Mouse (Mus musculus) stomach, embryonic 14.5 days (tissue): ENCODE measurements around the gene Abcd4. TPM values are rescaled to one million over a fixed set of nuclear protein-coding genes. Genes with fewer than 3 reads are reported as not detected.

Experiments
- ATAC-seq: fragments of 200-750 bp; cut with Nextera tagmentation; 2 replicates; pipeline ENCODE4 v1.8.0; 2017; ENCODE audit warnings: low read depth, moderate TSS enrichment; ENCODE audit not compliant: insufficient number of reproducible peaks, insufficient read depth, low FRiP score
- H3K27ac ChIP-seq: fragments of 300-500 bp; sonication (generic); 2 replicates; pipeline ENCODE4 v1.5.1; 2014; ENCODE audit warnings: mild to moderate bottlenecking, low read length, moderate library complexity, mixed read lengths
- H3K27me3 ChIP-seq: fragments of 300-500 bp; sonication (generic); 2 replicates; pipeline ENCODE4 v1.6.1; 2014; ENCODE audit warnings: low read length, control low read depth, mixed read lengths; ENCODE audit not compliant: control insufficient read depth, insufficient read depth
- H3K36me3 ChIP-seq: fragments of 300-500 bp; sonication (generic); 2 replicates; pipeline ENCODE4 v1.6.1; 2014; ENCODE audit warnings: mild to moderate bottlenecking, control low read depth, low read length, moderate library complexity, mixed read lengths; ENCODE audit not compliant: control insufficient read depth, insufficient read depth
- H3K4me1 ChIP-seq: fragments of 300-500 bp; sonication (generic); 2 replicates; pipeline ENCODE4 v1.6.1; 2014; ENCODE audit warnings: low read length, control low read depth, mixed read lengths; ENCODE audit not compliant: control insufficient read depth, insufficient read depth
- H3K4me2 ChIP-seq: fragments of 300-500 bp; sonication (generic); replicated peaks from 2 replicates; pipeline ENCODE4 v1.6.1; 2014; ENCODE audit warnings: low read depth, low read length, control low read depth
- H3K4me3 ChIP-seq: fragments of 300-500 bp; sonication (generic); 2 replicates; pipeline ENCODE4 v1.5.1; 2014; ENCODE audit warnings: low read depth, low read length, control low read depth
- H3K9ac ChIP-seq: fragments of 300-500 bp; sonication (generic); replicated peaks from 2 replicates; pipeline ENCODE4 v1.6.1; 2014; ENCODE audit warnings: low read depth, mild to moderate bottlenecking, control low read depth, low read length, moderate library complexity, mixed read lengths
- H3K9me3 ChIP-seq: fragments of 300-500 bp; sonication (generic); 2 replicates; pipeline ENCODE4 v1.6.1; 2016; ENCODE audit warnings: low read depth, low read length, control low read depth; ENCODE audit not compliant: control insufficient read depth
- WGBS: fragments of 180-500 bp; shearing (Covaris S2); extraction: QIAGEN DNeasy Blood & Tissue Kit; methylation state at CpG from one replicate; pipeline ENCODE4 v1.1.7; 2014; 5-methylcytosine and 5-hydroxymethylcytosine counted together
- polyA plus RNA-seq: library from polyadenylated mRNA; unstranded; fragments of >200 nt; fragmentation: Nextera tagmentation; extraction: Ambion mirVana; gene quantifications from 2 replicates; pipeline ENCODE4 v1.2.1, GENCODE M21; 2014

The Abcd4 gene
- polyA plus RNA-seq, 1 experiment from 2014 or later: 15.0 TPM

GRCm38 (mm10) chr12:84620975-84621374 lies 3.8 kb upstream of the Abcd4 start:
- H3K4me2 ChIP-seq: no peak overlapping the region
- H3K9me3 ChIP-seq: no peaks in the 10 kb centered on the region
- peaks cover 4% of the 10 kb centered on the region; the same call in 1 of the 2 replicates for H3K4me1 ChIP-seq
- H3K27ac ChIP-seq: no peak overlapping the region
- no peak for ATAC-seq
- H3K36me3 ChIP-seq: no peaks in the 10 kb centered on the region
- no peak overlapping the region for H3K9ac ChIP-seq
- H3K27me3 ChIP-seq: 0 out of 2 replicates have a peak, but pooled peaks cover 2% of the 10 kb centered on the region
- no peak overlapping the region for H3K4me3 ChIP-seq

- Histone ChIP-seq H3K27ac (0 out of 2 replicates have a peak overlapping the region, but pooled peaks have one; percentile 27), H3K36me3 (no peaks in the 10 kb centered on the region; the same call in 1 of the 2 replicates), H3K4me2 (peak overlapping the region; percentile 61), H3K4me3 (peak overlapping the region; percentile 74), H3K27me3 (no peaks in the 10 kb centered on the region), H3K9me3 (no peaks in the 10 kb centered on the region), H3K9ac (peak overlapping the region; percentile 69), H3K4me1 (peaks cover 4% of the 10 kb centered on the region; the same call in 1 of the 2 replicates)
- 5% methylated on average over 10 of the region's 10 CpGs for WGBS
- no peak for ATAC-seq
These were observed 450 bp upstream of the Abcd4 start for GRCm38 (mm10) chr12:84617663-84618062.

- Histone ChIP-seq H3K4me2 (no peak overlapping the region), H3K9ac (no peak overlapping the region), H3K27ac (no peak overlapping the region), H3K4me1 (peaks cover 4% of the 10 kb centered on the region; the same call in 1 of the 2 replicates), H3K9me3 (no peaks in the 10 kb centered on the region), H3K36me3 (no peaks in the 10 kb centered on the region; the same call in 1 of the 2 replicates), H3K27me3 (no peaks in the 10 kb centered on the region), H3K4me3 (no peak overlapping the region)
- no peak for ATAC-seq
- WGBS: 61% methylated on average over 7 of the region's 7 CpGs
These were observed 2.7 kb downstream of the Abcd4 start for GRCm38 (mm10) chr12:84614524-84614923.

GRCm38 (mm10) chr12:84614001-84614400 lies 3.2 kb downstream of the Abcd4 start:
- WGBS: 84% methylated on average over 11 of the region's 11 CpGs
- H3K27me3 ChIP-seq: no peaks in the 10 kb centered on the region
- no peak overlapping the region for H3K4me3 ChIP-seq
- no peak overlapping the region for H3K4me2 ChIP-seq
- H3K9me3 ChIP-seq: no peaks in the 10 kb centered on the region
- H3K27ac ChIP-seq: no peak overlapping the region
- no peaks in the 10 kb centered on the region; the same call in 1 of the 2 replicates for H3K36me3 ChIP-seq
- peaks cover 4% of the 10 kb centered on the region; the same call in 1 of the 2 replicates for H3K4me1 ChIP-seq
- ATAC-seq: no peak
- H3K9ac ChIP-seq: no peak overlapping the region

DNA sequence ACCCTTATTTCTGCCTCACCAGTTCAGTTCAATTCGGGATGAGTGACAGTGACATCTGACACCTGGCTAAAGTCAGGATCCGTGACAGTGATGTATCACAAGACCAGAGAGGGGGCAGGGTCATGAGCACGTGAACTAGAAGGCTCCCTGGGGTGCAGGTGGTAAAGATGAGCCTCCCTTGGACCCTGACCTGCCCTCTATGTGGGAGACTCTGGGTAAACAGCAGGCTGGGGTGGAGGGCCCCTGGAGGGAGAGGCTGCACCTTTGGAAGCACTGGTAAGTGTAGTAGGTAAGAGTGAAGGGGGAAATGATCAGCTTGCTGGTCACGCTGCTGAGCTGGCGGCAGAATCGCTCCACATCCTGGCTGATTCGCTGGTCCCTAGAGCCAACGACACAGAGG lies 4.7 kb downstream of the Abcd4 start:
- no peak for ATAC-seq
- Histone ChIP-seq H3K27ac (no peak overlapping the region), H3K4me2 (no peak overlapping the region), H3K9me3 (no peaks in the 10 kb centered on the region), H3K4me3 (no peak overlapping the region), H3K36me3 (no peaks in the 10 kb centered on the region; the same call in 1 of the 2 replicates), H3K9ac (no peak overlapping the region), H3K27me3 (no peaks in the 10 kb centered on the region), H3K4me1 (peaks cover 4% of the 10 kb centered on the region; the same call in 1 of the 2 replicates)
- 60% methylated on average over 8 of the region's 8 CpGs for WGBS

DNA sequence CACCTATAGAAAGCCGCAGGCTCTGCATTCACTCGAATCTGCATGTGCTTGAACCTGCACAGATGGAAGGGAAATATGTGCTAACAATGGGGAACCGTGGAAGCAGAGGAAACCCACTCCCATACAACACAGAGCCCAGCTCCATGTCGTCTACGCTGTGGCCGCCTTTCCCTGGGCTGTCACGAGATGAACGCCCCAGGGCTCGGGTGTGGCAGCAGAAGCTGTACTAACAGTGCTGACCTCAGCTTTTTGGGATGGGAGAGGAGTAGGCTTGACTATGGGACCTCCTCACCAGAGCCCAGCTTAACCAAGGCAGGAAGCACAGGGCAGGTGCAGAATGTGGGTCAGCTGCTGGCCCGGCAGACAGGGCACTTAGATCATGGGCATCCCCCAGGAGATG lies 5.5 kb downstream of the Abcd4 start:
- no peaks in the 10 kb centered on the region for H3K27me3 ChIP-seq
- H3K4me3 ChIP-seq: no peak overlapping the region
- H3K9me3 ChIP-seq: no peaks in the 10 kb centered on the region
- H3K4me1 ChIP-seq: peaks cover 3% of the 10 kb centered on the region; the same call in 1 of the 2 replicates
- no peak overlapping the region for H3K4me2 ChIP-seq
- no peak overlapping the region for H3K27ac ChIP-seq
- no peak overlapping the region for H3K9ac ChIP-seq
- H3K36me3 ChIP-seq: peaks cover 2% of the 10 kb centered on the region; the same call in 1 of the 2 replicates
- ATAC-seq: no peak
- WGBS: 85% methylated on average over 10 of the region's 10 CpGs

- WGBS: 80% methylated on average over 7 of the region's 7 CpGs
- Histone ChIP-seq H3K27me3 (no peaks in the 10 kb centered on the region), H3K4me2 (no peak overlapping the region), H3K27ac (no peak overlapping the region), H3K4me3 (no peak overlapping the region), H3K4me1 (no peaks in the 10 kb centered on the region), H3K9ac (no peak overlapping the region), H3K36me3 (peaks cover 2% of the 10 kb centered on the region; the same call in 1 of the 2 replicates), H3K9me3 (no peaks in the 10 kb centered on the region)
- no peak for ATAC-seq
These were observed 11.4 kb downstream of the Abcd4 start for GRCm38 (mm10) chr12:84605860-84606259.

- Histone ChIP-seq H3K4me2 (no peak overlapping the region), H3K27ac (no peak overlapping the region), H3K9me3 (no peaks in the 10 kb centered on the region), H3K4me1 (no peaks in the 10 kb centered on the region), H3K36me3 (peaks cover 2% of the 10 kb centered on the region; the same call in 1 of the 2 replicates), H3K4me3 (no peak overlapping the region), H3K27me3 (no peaks in the 10 kb centered on the region), H3K9ac (no peak overlapping the region)
- WGBS: 76% methylated on average over 5 of the region's 7 CpGs
- ATAC-seq: no peak
These were observed 13.2 kb downstream of the Abcd4 start for GRCm38 (mm10) chr12:84604001-84604400.

GRCm38 (mm10) chr12:84598324-84598723 lies 18.9 kb downstream of the Abcd4 start:
- Histone ChIP-seq H3K4me1 (no peaks in the 10 kb centered on the region), H3K9me3 (no peaks in the 10 kb centered on the region), H3K4me2 (no peak overlapping the region), H3K36me3 (no peaks in the 10 kb centered on the region; the same call in 1 of the 2 replicates), H3K27ac (no peak overlapping the region), H3K4me3 (no peak overlapping the region), H3K9ac (no peak overlapping the region), H3K27me3 (no peaks in the 10 kb centered on the region)
- WGBS: 13% methylated on average over 8 of the region's 8 CpGs
- ATAC-seq: no peak
